In the genomic region with DNA sequence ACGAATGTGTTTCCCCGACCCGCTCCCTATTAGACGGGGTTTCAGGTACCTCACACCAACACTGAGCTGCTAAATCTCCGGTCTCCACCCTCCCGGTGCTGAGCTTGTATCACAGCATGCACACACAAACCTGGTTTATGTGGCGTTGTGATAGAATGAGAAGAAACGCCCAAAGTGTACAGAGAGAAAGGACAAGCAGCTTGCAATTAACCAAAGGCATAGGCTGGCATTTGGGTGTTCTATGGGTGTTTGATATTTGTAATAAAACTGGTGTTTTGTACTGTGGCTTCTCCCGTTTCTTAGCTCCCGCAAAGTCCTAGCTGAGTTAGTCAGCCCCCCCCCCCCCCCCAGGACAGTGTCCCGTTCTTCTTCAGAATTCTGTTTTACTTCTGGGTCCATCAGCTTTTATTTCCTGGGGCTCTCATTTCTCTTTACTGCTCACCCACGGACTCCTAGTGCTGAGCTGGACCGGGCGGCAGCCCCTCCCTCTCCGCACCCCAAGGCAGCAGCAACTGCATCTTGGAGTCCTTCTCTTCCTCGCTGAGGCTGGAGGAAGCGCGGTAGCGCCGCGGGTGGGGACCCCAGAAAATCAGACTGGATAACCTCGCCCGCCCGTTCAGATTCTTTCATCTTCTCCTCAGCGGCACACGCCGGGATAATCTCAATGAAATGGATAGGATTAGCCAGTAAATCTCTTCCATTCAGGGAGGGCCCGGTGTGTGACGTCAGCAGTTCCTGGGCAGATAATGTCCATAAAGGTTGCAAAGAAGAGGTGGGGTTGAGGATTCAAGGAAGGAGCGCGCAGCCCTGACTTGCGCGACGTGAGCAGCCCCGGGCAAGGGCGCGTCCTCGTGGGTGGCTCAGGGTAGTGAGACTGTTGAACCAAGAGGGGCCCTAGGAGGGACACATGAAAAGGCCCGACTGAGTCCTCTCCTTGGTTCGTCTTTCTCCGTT, we compare ENCODE assay signal across 8 mouse cellular contexts. TPM values are rescaled to one million over a fixed set of nuclear protein-coding genes. Genes with fewer than 3 reads are reported as not detected.
DNase-seq lines count a peak whose midpoint lies in the region; ATAC-seq lines count a peak whose summit lies in the region.

A gene (plus strand): TSS at position 781 of the 954 bp plus-strand sequence.

- peaks cover 5% of the 10 kb centered on the region for H3K4me1 ChIP-seq in forebrain, embryonic 11.5 days (replicated peaks; ENCODE audit: control insufficient read depth, insufficient read depth, low read length)
- peaks cover 14% of the 10 kb centered on the region for H3K4me1 ChIP-seq in heart, embryonic 15.5 days (replicated peaks)
- H3K4me1 ChIP-seq in liver, embryonic 12.5 days: peaks cover 25% of the 10 kb centered on the region

- H3K4me3 ChIP-seq in forebrain, embryonic 11.5 days (ENCODE audit: low read depth, low read length): peak within 1 kb of the TSS; percentile 18
- H3K4me3 ChIP-seq in heart, embryonic 15.5 days: peak within 1 kb of the TSS; percentile 53
- peak within 1 kb of the TSS; percentile 55 for H3K4me3 ChIP-seq in liver, embryonic 12.5 days

- no peaks in the 10 kb centered on the region for H3K9me3 ChIP-seq in forebrain, embryonic 11.5 days (ENCODE audit: control insufficient read depth, low read length)
- H3K9me3 ChIP-seq in heart, embryonic 15.5 days (replicated peaks): no peaks in the 10 kb centered on the region
- no peaks in the 10 kb centered on the region for H3K9me3 ChIP-seq in liver, embryonic 12.5 days (replicated peaks)

- WGBS in forebrain, embryonic 11.5 days: 4% methylated on average over 41 of the region's 41 CpGs
- 5% methylated on average over 41 of the region's 41 CpGs for WGBS in heart, embryonic 15.5 days
- WGBS in liver, embryonic 12.5 days (ENCODE audit: insufficient replicate concordance): 5% methylated on average over 41 of the region's 41 CpGs

- H3K4me2 ChIP-seq in forebrain, embryonic 11.5 days (ENCODE audit: low read depth, low read length, severe bottlenecking): peak within 1 kb of the TSS; percentile 44
- H3K4me2 ChIP-seq in heart, embryonic 15.5 days: peak within 1 kb of the TSS; percentile 86
- peak within 1 kb of the TSS; percentile 64 for H3K4me2 ChIP-seq in liver, embryonic 12.5 days

- H3K27me3 ChIP-seq in forebrain, embryonic 11.5 days (ENCODE audit: control insufficient read depth, insufficient read depth, low read length): peaks cover 55% of the 10 kb centered on the region
- H3K27me3 ChIP-seq in heart, embryonic 15.5 days: peaks cover 87% of the 10 kb centered on the region
- H3K27me3 ChIP-seq in liver, embryonic 12.5 days (replicated peaks): peaks cover 88% of the 10 kb centered on the region
- no peaks in the 10 kb centered on the region for H3K27me3 ChIP-seq in splenic B cell, adult 2 months (ENCODE audit: control insufficient read depth, insufficient read depth, low read length, poor library complexity, severe bottlenecking)

- H3K36me3 ChIP-seq in forebrain, embryonic 11.5 days (ENCODE audit: control insufficient read depth, insufficient read depth, low read length): no peaks in the 10 kb centered on the region
- no peaks in the 10 kb centered on the region for H3K36me3 ChIP-seq in heart, embryonic 15.5 days
- no peaks in the 10 kb centered on the region for H3K36me3 ChIP-seq in liver, embryonic 12.5 days
- peaks cover 23% of the 10 kb centered on the region for H3K36me3 ChIP-seq in splenic B cell, adult 2 months (ENCODE audit: control insufficient read depth, insufficient read depth, low read length, poor library complexity, severe bottlenecking)

- no peak within 1 kb of the TSS for H3K27ac ChIP-seq in forebrain, embryonic 11.5 days (ENCODE audit: low read depth, low read length)
- H3K27ac ChIP-seq in heart, embryonic 15.5 days: no peak within 1 kb of the TSS
- no peak within 1 kb of the TSS for H3K27ac ChIP-seq in liver, embryonic 12.5 days

- H3K9ac ChIP-seq in forebrain, embryonic 11.5 days (ENCODE audit: low read length): no peak within 1 kb of the TSS
- peak within 1 kb of the TSS; percentile 57 for H3K9ac ChIP-seq in heart, embryonic 15.5 days
- peak within 1 kb of the TSS; percentile 23; the same call in 1 of the 2 replicates for H3K9ac ChIP-seq in liver, embryonic 12.5 days

- peak; percentile 35 for ATAC-seq in CD4-positive, CD25-positive, alpha-beta regulatory T cell, adult 4 months
- peak; percentile 66; the same call in 1 of the 2 replicates for ATAC-seq in forebrain, embryonic 11.5 days (replicated peaks; ENCODE audit: low FRiP score)
- ATAC-seq in heart, embryonic 15.5 days (replicated peaks; ENCODE audit: insufficient number of reproducible peaks, insufficient read depth, low FRiP score, low read depth): peak; percentile 75
- ATAC-seq in liver, embryonic 12.5 days: 0 out of 2 replicates have a peak, but pooled peaks have one; percentile 50

- peak; percentile 86 for DNase-seq in c-Kit-positive CD71-negative TER-119-negative erythroid progenitor cells, embryonic 14.5 days (ENCODE audit: low read depth)
- DNase-seq in forebrain, embryonic 11.5 days (ENCODE audit: low spot score): peak; percentile 85
- peak; percentile 93 for DNase-seq in kidney, postnatal 14 days
- peak; percentile 85 for DNase-seq in naive thymus-derived CD4-positive, alpha-beta T cell, adult 2 months (ENCODE audit: low read depth)
- DNase-seq in splenic B cell, adult 2 months (ENCODE audit: low read depth, low spot score): peak; percentile 88

RNA-seq across cellular contexts. Expression of the gene that starts here (rescaled TPM):
- 100 to 1,000 TPM; 781 to 871 TPM for polyA plus RNA-seq in CD4-positive, CD25-positive, alpha-beta regulatory T cell, adult 4 months (2017; shearing (Covaris generic))
- polyA plus RNA-seq in forebrain, embryonic 11.5 days (2014; fragmentation: Nextera tagmentation; extraction: Ambion mirVana): 1.5 and 1.6 TPM in 2 replicates
- 6.3 and 50.4 TPM in 2 replicates for polyA plus RNA-seq in heart, embryonic 15.5 days (2015; fragmentation: Nextera tagmentation; extraction: Ambion mirVana)
- 12.5 and 13.5 TPM in 2 replicates for polyA plus RNA-seq in liver, embryonic 12.5 days (2016; fragmentation: Nextera tagmentation; extraction: Ambion mirVana)

Comparison
In these comparisons a context has a peak if more than half of its experiments do, and no peak if none do; other contexts are left out.
1. RNA of the gene that starts here (polyA plus RNA-seq): 781 to 871 TPM in CD4-positive, CD25-positive, alpha-beta regulatory T cell, adult 4 months; 12.5 to 13.5 TPM in liver, embryonic 12.5 days, 6.3 to 50.4 TPM in heart, embryonic 15.5 days and 1.5 to 1.6 TPM in forebrain, embryonic 11.5 days; every median in the first group is over 10 times any median in the second.
2. Peak in every context shown above with its lines, with median percentiles within 50 percentile points of each other: ATAC-seq, DNase-seq, H3K4me2 ChIP-seq and H3K4me3 ChIP-seq.